Mouse (Mus musculus) CD4-positive naive resting alpha-beta T cell, adult 57 days (primary cell): ENCODE measurements around the gene Epha3. TPM values are rescaled to one million over a fixed set of nuclear protein-coding genes. Genes with fewer than 3 reads are reported as not detected.

Source experiments
- total RNA-seq: library from RNA; stranded (reverse); gene quantifications from one replicate; pipeline ENCODE4 v1.2.4, GENCODE M21; 2023

The Epha3 gene
- total RNA-seq, result 0.33 TPM

DNA sequence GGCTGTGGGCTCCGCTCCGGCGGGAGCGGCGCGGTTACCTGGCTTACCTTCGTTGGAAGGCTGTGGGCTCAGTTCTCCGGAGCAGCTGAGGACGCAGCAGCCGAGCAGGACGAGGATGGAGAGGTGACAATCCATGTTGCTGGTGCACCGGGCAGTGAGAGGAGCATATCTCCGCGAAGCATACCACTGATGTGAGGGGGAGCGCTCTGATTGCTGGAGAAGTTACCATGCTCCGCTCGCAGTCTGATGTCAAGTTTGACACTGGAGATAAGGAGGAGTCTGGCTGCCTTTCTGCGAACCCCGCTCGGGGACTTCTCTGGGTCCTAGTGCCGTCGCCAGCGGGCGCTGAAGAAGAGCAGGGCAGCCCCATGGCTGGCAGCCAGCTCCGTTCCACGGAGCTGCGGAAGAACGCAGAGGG lies at the start of gene Epha3:
Gene Epha3, minus strand, starts transcription at position 263 of the 418 bp plus-strand sequence.

